Mouse (Mus musculus) testis, adult 10 weeks (tissue): ENCODE results near the gene Ssxa1. TPM values are rescaled to one million over a fixed set of nuclear protein-coding genes. Genes with fewer than 3 reads are reported as not detected.

Experiments used
- polyA plus RNA-seq: library from polyadenylated mRNA; stranded (reverse); fragments of 350-450 nt; fragmentation: Illumina TruSeq; extraction: RNeasy Lipid Tissue Mini Kit (QIAGEN cat#74804); gene quantifications from one replicate; pipeline ENCODE4 v1.2.3, GENCODE M21; 2014; ENCODE audit warnings: low read depth, low replicate concordance

The Ssxa1 gene
- polyA plus RNA-seq, result 11.4 TPM

DNA sequence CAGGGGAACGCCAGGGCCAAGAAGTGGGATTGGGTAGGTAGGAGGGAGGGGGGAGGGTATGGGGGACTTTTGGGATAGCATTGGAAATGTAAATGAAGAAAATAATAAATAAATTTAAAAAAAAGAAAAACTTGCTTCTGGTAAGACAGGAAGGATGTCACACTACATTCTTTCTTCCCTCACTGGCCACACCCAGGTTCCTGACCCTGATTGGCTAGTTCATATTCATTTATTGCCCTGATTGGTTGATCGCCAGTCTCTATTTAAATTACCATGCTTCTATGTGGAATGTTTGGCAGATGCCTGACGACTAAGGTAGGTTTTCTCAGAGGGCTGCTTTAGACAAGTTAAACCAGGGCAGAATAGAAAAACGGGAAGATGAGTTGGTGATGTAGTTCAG, at the start of gene Ssxa1:
TSS of gene Ssxa1 (plus strand) at position 301 of the 400 bp plus-strand sequence.

DNA sequence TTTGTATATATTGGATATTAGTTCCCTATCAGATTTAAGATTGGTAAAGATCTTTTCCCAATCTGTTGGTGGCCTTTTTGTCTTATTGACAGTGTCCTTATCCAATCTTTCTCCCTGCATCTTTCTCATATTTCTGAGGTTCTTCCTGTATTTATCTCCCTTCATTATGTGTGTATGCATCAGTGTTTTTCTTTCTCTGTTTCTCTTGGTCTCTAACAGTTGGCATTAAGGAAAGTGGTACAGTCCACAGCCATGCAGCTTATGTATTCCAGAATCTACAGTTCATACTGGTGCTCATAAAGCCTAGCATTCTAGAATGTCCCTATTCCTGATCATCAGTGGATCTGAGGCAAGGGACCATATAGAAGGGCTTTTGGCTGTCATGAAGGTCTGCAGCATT, 47.5 kb upstream of the Ssxa1 start, which contains the start of gene Spaca5:
TSS of gene Spaca5 (plus strand) at position 301 of the 400 bp plus-strand sequence.

DNA sequence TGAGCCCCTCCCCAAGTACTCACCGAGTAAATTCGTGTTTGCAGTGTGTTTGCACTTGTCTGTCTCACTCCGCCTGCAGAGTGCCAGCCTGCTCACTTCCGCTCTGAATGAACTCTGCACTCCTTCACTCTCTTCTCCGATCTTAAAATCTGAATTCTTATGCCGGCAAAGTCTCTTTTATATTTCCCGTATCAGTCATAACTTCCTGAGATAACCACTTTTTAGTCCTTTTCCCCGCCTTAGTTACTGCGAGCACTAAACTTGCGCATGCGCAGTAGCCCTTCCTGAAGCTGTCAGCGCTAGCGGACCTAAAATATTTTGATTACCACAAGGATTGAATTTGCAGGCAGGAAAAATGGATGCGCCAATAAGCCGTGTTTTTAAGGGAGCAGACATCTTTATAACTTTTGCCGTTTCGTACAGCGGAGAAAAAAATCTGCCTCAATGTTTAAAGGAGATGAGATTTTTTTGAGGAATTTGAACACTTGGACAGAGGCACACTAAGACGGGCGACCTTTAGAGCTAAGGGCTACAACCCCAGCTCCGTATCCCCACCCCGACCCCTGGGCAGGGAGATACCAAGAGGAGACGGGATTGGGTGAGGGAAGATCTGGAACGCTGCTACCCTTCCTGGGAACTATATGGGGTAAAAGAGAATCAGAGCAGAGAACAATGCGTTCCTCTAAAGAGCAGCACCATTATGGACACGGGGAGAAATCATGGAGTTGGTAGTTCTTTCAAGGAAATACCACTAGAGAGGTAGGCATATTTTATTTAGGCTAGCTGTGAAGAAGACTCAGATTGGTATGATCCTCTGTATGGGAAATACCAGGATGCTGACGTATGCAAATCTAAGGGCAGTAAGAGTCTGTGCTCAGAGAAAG, 26.4 kb upstream of the Ssxa1 start, which contains the start of gene Zfp300:
TSS of gene Zfp300 (minus strand) at position 545 of the 884 bp plus-strand sequence.

Other genes starting within 250 kb of the Ssxa1 start
- 0.56 TPM for gene Timp1, start 245.7 kb upstream of the Ssxa1 start, polyA plus RNA-seq
- gene Syn1, start 194.8 kb upstream of the Ssxa1 start, polyA plus RNA-seq, result 0.25 TPM
- 0.21 TPM for gene Cfp, start 184.3 kb upstream of the Ssxa1 start, polyA plus RNA-seq
- 2.1 TPM for gene Elk1, start 165.2 kb upstream of the Ssxa1 start, polyA plus RNA-seq
- gene Uxt, start 153.8 kb upstream of the Ssxa1 start, polyA plus RNA-seq, result 6.1 TPM
- gene Zfp182, start 53.5 kb upstream of the Ssxa1 start, polyA plus RNA-seq, result 6.3 TPM
- gene Spaca5, start 47.4 kb upstream of the Ssxa1 start, polyA plus RNA-seq, result 32.3 TPM
- gene Zfp300, start 26.3 kb upstream of the Ssxa1 start, polyA plus RNA-seq, result 1.8 TPM
- gene Gm21876, start 59.8 kb downstream of the Ssxa1 start, polyA plus RNA-seq, result 28.4 TPM